Mouse (Mus musculus): ENCODE data around the gene Ppm1h. TPM values are rescaled to one million over a fixed set of nuclear protein-coding genes. Genes with fewer than 3 reads are reported as not detected.

Gene Ppm1h
- polyA plus RNA-seq, 1 experiment from 2014 or later, result 8.1 TPM

DNA sequence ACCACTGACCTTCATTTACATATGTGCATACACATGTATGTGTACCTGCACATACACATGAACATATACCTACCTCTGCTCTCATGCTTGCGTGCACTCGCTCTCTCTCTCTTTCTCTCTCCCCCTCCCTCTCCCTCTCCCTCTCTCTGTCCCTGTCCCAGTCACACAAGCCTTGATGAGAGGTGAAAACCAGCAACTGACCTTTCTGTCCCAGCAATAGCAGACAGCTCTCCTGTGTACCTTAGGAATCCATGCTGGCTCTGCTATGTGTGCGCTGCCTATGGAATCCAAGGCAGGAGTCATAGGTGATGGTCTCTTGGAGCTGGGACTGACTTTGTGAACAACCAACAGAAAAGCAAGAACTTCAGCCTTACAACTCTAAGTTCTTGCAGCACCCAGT is 53.6 kb downstream of the Ppm1h start:
- ATAC-seq (ENCODE audit: low FRiP score, low read depth), result no peak
- no peak overlapping the region for H3K4me3 ChIP-seq
- 96% methylated on average over 3 of the region's 3 CpGs for WGBS

DNA sequence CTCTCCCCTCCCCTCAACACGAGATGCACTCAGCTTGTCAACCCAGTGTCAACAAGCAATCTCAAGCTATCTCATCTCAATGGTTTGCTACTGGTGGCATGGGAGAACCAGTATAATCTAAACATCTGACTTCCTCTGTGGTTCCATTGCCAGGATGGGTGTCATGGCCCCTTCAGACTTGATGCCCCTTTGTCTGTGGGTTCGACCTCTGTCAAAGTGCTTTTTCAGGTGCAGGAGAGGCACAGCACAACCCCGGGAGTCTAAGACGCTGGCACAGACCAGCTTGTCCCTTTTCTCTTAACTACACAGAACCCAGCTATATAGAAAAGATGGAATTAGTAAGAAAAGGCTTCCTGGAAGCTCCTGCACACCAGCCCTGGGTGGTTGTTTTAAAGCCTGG is 56.0 kb downstream of the Ppm1h start:
- no peak for ATAC-seq (ENCODE audit: low FRiP score, low read depth)
- H3K9ac ChIP-seq (replicated peaks), result no peak overlapping the region
- no peaks in the 10 kb centered on the region for H3K4me1 ChIP-seq
- no peak overlapping the region for H3K4me3 ChIP-seq
- no peak overlapping the region for H3K27ac ChIP-seq (replicated peaks)
- WGBS, result 86% methylated on average over 4 of the region's 4 CpGs
- H3K4me2 ChIP-seq (replicated peaks), result no peak overlapping the region
- H3K36me3 ChIP-seq, result no peaks in the 10 kb centered on the region
- no peaks in the 10 kb centered on the region for H3K27me3 ChIP-seq
- H3K9me3 ChIP-seq, result no peaks in the 10 kb centered on the region

More for the DNA sequence above, 53.6 kb downstream of the Ppm1h start:
- Histone ChIP-seq H3K4me1 (no peaks in the 10 kb centered on the region), H3K36me3 (no peaks in the 10 kb centered on the region), H3K4me2 (replicated peaks) (no peak overlapping the region), H3K9me3 (no peaks in the 10 kb centered on the region), H3K9ac (replicated peaks) (no peak overlapping the region), H3K27me3 (no peaks in the 10 kb centered on the region), H3K27ac (replicated peaks) (no peak overlapping the region)

DNA sequence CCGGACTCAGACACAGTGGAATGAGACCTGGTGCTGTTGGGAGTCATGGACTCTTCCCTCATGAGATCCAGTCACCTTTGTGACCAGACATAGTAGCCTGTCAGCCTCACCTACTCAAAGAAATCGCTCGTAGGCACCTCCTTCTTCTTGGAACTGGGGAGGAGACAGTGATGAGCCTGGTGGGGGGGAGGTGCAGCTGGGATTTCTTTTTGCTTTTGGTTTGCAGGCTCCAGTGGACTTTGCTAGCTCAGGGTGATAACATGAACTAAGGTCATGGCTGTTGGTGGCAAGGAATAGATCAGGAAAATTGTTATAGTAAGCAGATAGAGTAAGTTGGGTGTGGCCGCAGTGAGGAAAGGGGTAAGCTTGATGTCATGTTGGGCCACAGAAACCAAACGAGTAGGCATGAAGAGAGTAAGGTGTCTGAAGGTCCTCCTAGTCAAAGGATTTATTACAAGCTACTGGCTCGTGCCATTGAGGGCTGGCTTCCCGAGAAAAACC is 56.8 kb downstream of the Ppm1h start:
- Histone ChIP-seq H3K4me1 (no peaks in the 10 kb centered on the region), H3K4me3 (no peak overlapping the region), H3K36me3 (no peaks in the 10 kb centered on the region), H3K9ac (replicated peaks) (no peak overlapping the region), H3K27ac (replicated peaks) (no peak overlapping the region), H3K9me3 (no peaks in the 10 kb centered on the region), H3K4me2 (replicated peaks) (no peak overlapping the region), H3K27me3 (no peaks in the 10 kb centered on the region)
- ATAC-seq (ENCODE audit: low FRiP score, low read depth), result no peak
- 91% methylated on average over 7 of the region's 7 CpGs for WGBS

DNA sequence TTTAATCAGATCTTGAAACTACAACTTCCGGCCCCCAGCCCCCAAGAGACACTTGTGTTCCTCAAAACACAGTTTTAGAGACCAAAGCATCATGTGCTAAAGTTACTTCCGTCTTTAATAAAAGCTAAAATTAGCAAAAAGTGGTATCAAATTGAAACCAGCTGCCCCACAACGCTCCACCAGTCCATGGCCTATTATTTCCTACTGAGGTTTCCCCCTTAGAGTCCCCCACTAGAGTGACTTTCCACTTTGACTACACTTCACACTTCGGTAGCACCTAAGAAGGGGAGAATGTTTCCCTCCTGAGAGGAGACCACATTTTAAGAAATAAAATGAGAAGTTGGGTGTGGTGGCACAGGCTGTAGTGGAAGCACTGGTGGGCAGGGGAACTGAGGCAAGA is 58.3 kb downstream of the Ppm1h start:
- Histone ChIP-seq H3K9ac (replicated peaks) (no peak overlapping the region), H3K4me2 (replicated peaks) (no peak overlapping the region), H3K9me3 (no peaks in the 10 kb centered on the region), H3K4me3 (no peak overlapping the region), H3K27ac (replicated peaks) (no peak overlapping the region), H3K36me3 (no peaks in the 10 kb centered on the region), H3K4me1 (no peaks in the 10 kb centered on the region; the same call in 1 of the 2 replicates), H3K27me3 (no peaks in the 10 kb centered on the region)
- no peak for ATAC-seq (ENCODE audit: low FRiP score, low read depth)
- 91% methylated on average over 4 of the region's 4 CpGs for WGBS

DNA sequence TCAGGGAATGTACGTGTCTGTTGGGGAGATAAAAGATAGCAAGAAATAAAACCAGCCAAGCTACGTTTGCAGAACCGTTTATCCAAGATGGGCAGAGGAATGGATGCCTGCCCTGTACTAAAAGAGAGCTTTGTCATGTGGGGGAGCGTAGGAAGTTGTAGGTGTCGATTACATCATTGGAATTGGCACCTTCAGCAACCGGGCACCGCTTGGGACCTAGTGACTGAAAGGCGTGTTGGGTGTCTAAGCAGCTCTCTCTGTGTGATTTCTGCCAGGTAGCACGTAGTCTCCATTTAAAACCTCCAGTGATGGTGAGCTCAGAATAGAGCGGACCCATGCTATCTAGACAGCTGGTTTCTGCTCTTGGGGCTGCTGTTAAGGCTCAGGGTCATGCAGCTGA is 60.0 kb downstream of the Ppm1h start:
- no peak for ATAC-seq (ENCODE audit: low FRiP score, low read depth)
- Histone ChIP-seq H3K27ac (replicated peaks) (no peak overlapping the region), H3K4me3 (no peak overlapping the region), H3K4me2 (replicated peaks) (no peak overlapping the region), H3K9me3 (no peaks in the 10 kb centered on the region), H3K4me1 (no peaks in the 10 kb centered on the region; the same call in 1 of the 2 replicates), H3K27me3 (no peaks in the 10 kb centered on the region), H3K9ac (replicated peaks) (no peak overlapping the region), H3K36me3 (no peaks in the 10 kb centered on the region)
- WGBS, result 91% methylated on average over 10 of the region's 10 CpGs

DNA sequence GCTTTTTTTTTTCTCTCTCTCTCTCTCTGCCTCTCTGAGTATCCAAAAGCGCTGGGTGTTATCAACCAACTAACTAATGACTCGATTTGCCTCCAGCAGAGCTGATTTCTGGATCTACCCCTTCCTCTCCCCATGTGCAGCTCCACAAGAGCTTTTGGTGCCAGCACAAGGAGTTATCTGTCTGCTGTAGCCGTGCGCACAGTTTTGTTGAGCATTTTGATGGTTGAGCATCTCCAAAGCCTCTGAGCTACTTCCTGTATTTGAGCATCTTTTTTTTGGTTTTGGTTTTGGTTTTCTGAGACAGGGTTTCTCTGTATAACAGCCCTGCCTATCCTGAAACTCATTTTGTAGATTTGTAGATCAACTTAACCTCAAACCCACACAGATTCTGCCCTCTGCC is 60.5 kb downstream of the Ppm1h start:
- H3K9me3 ChIP-seq, result no peaks in the 10 kb centered on the region
- no peaks in the 10 kb centered on the region for H3K36me3 ChIP-seq
- H3K4me2 ChIP-seq (replicated peaks), result no peak overlapping the region
- H3K27ac ChIP-seq (replicated peaks), result no peak overlapping the region
- no peaks in the 10 kb centered on the region for H3K27me3 ChIP-seq
- H3K9ac ChIP-seq (replicated peaks), result no peak overlapping the region
- ATAC-seq (ENCODE audit: low FRiP score, low read depth), result no peak
- no peaks in the 10 kb centered on the region; the same call in 1 of the 2 replicates for H3K4me1 ChIP-seq
- H3K4me3 ChIP-seq, result no peak overlapping the region
- 90% methylated on average over 4 of the region's 4 CpGs for WGBS

DNA sequence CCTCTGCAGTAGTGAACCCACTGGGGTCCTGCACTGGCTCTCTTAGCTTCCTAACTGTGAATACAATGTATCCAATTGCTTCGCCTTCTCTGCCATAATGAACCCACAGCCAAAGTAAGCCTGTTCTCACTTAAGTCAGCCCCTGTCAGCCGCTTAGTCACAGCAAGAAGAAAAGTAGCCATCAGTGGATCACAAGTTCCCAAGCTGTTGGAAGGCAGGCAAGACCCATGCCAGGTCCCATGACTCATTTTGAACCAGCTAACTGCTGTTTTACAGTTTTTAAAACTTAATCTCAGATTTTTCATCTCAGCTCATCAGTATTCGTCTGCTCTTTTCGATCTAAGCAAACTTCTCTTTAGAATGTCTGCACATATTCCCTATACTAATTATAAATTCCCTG is 61.6 kb downstream of the Ppm1h start:
- no peaks in the 10 kb centered on the region for H3K27me3 ChIP-seq
- 75% methylated on average over 4 of the region's 4 CpGs for WGBS
- no peak overlapping the region for H3K27ac ChIP-seq (replicated peaks)
- no peak overlapping the region for H3K9ac ChIP-seq (replicated peaks)
- ATAC-seq (ENCODE audit: low FRiP score, low read depth), result no peak
- no peak overlapping the region for H3K4me3 ChIP-seq
- H3K9me3 ChIP-seq, result no peaks in the 10 kb centered on the region
- H3K4me1 ChIP-seq, result no peaks in the 10 kb centered on the region; the same call in 1 of the 2 replicates
- H3K4me2 ChIP-seq (replicated peaks), result no peak overlapping the region
- H3K36me3 ChIP-seq, result no peaks in the 10 kb centered on the region

DNA sequence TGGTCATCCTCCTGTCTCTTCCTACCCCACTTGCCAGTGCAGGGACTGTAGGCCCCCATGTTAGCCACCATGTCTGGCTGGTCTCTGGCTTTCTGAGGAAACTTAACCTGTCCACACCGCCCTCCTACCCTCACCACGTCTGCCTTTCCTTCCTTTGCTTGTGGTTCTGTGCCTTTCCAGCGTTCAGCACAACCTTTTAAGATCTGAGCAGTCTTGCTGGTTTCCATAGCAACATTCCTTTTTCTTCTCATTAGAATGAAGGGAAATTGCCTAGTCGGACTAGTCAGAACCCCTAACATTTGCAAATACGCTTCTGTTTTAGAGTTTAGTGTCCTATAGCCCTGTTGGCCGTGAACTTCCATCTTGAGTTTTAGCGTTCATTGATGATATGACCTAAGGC is 62.6 kb downstream of the Ppm1h start:
- Histone ChIP-seq H3K4me2 (replicated peaks) (no peak overlapping the region), H3K36me3 (no peaks in the 10 kb centered on the region), H3K27me3 (no peaks in the 10 kb centered on the region), H3K9me3 (no peaks in the 10 kb centered on the region), H3K4me1 (no peaks in the 10 kb centered on the region; the same call in 1 of the 2 replicates), H3K9ac (replicated peaks) (no peak overlapping the region), H3K4me3 (no peak overlapping the region), H3K27ac (replicated peaks) (no peak overlapping the region)
- no peak for ATAC-seq (ENCODE audit: low FRiP score, low read depth)
- 66% methylated on average over 7 of the region's 7 CpGs for whole genome bisulfite sequencing

DNA sequence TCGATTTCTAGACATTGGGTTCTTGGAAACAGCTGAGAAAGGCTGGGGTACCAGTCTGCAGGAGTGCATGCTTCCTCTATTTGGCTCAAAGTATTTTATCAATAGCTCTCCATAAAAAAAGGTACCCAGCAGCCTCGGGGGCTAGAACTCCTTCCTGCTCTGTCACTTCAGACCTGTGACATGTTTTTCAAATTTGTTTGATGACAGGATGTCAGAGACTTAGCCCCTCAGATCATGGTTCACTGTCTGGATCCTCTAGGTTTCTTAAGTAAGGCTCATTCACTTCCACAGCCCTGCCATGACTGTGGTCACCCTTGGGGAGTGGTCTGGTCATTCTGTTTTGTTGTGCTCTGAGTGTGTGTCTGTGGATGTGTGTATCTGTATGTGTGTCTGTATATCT is 63.6 kb downstream of the Ppm1h start:
- Histone ChIP-seq H3K27me3 (no peaks in the 10 kb centered on the region), H3K9me3 (no peaks in the 10 kb centered on the region), H3K4me2 (replicated peaks) (no peak overlapping the region), H3K4me3 (no peak overlapping the region), H3K36me3 (no peaks in the 10 kb centered on the region), H3K9ac (replicated peaks) (no peak overlapping the region), H3K27ac (replicated peaks) (no peak overlapping the region), H3K4me1 (no peaks in the 10 kb centered on the region; the same call in 1 of the 2 replicates)
- 83% methylated on average over 2 of the region's 2 CpGs for WGBS
- no peak for ATAC-seq (ENCODE audit: low FRiP score, low read depth)

DNA sequence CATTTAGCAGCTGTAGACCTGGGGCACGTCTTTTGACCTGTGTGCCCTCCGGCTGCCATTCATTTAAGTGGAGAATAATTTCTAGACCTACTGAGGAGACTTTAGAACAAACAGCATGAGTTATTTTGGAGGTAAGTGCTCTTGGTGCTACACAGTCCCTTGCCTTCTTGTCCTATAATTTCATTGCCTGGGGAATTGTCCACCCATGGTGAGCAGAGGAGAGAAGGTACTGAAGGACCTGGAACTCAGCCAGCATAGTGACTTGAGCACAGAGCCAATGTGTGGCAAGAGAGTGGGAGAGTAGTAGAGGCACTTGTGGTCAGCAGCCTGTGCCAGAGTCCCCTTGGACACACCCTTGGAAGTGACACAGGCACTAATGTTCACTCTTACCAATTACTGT is 64.8 kb downstream of the Ppm1h start:
- no peak overlapping the region for H3K9ac ChIP-seq (replicated peaks)
- ATAC-seq (ENCODE audit: low FRiP score, low read depth), result no peak
- no peaks in the 10 kb centered on the region for H3K9me3 ChIP-seq
- H3K27ac ChIP-seq (replicated peaks), result no peak overlapping the region
- H3K4me3 ChIP-seq, result no peak overlapping the region
- no peaks in the 10 kb centered on the region for H3K36me3 ChIP-seq
- H3K27me3 ChIP-seq, result no peaks in the 10 kb centered on the region
- WGBS, result 92% methylated on average over 2 of the region's 2 CpGs
- no peak overlapping the region for H3K4me2 ChIP-seq (replicated peaks)
- no peaks in the 10 kb centered on the region; the same call in 1 of the 2 replicates for H3K4me1 ChIP-seq

DNA sequence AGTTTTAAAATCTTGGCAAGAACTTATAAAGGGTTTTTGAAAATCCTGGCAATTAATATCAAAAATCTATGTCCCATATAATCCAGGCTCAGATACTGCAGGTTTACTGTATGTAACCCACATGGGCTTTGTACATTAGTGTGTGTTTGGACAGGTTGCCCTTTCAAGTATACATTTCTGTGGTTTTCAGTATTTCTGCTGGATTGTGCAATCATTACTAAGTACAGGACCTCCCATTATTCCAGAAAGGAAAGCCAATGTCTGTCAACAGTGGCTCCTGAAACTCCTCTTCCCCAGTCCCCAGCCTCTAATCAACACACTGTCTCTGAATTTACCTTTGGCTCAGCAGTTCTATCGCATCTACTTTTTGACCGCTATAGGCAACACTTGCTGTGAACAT is 66.4 kb downstream of the Ppm1h start:
- Histone ChIP-seq H3K4me3 (no peak overlapping the region), H3K27me3 (no peaks in the 10 kb centered on the region), H3K9ac (replicated peaks) (no peak overlapping the region), H3K4me1 (no peaks in the 10 kb centered on the region; the same call in 1 of the 2 replicates), H3K36me3 (no peaks in the 10 kb centered on the region), H3K27ac (replicated peaks) (no peak overlapping the region), H3K4me2 (replicated peaks) (no peak overlapping the region), H3K9me3 (no peaks in the 10 kb centered on the region)
- 100% methylated on average over 2 of the region's 2 CpGs for WGBS
- ATAC-seq (ENCODE audit: low FRiP score, low read depth), result no peak

DNA sequence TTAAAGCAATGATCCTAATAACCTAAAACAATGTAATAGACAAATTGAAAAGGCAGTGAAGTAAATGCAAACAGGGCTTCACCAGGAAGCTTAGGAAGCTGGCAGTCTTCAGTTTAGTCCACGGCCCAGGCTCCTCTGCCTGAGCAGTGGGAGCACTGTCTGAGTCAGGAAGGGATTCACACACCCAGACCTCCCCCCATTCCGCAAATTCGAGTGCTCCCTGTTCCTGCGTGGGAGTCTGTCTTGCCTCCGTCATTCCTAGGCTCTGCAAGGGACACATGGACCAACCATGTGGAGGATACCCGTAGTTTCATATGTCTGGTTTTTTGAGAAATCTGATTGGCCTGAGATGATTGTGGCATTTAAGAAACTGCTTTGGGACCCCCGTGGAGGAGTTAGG is 67.6 kb downstream of the Ppm1h start:
- no peaks in the 10 kb centered on the region for H3K36me3 ChIP-seq
- H3K9me3 ChIP-seq, result no peaks in the 10 kb centered on the region
- H3K4me2 ChIP-seq (replicated peaks), result no peak overlapping the region
- H3K27me3 ChIP-seq, result no peaks in the 10 kb centered on the region
- H3K9ac ChIP-seq (replicated peaks), result no peak overlapping the region
- no peaks in the 10 kb centered on the region; the same call in 1 of the 2 replicates for H3K4me1 ChIP-seq
- ATAC-seq (ENCODE audit: low FRiP score, low read depth), result no peak
- H3K4me3 ChIP-seq, result no peak overlapping the region
- 74% methylated on average over 7 of the region's 7 CpGs for WGBS
- no peak overlapping the region for H3K27ac ChIP-seq (replicated peaks)

Data from midbrain, embryonic 12.5 days (tissue).